13 mouse cellular contexts compared by ENCODE assay signal in the genomic region with DNA sequence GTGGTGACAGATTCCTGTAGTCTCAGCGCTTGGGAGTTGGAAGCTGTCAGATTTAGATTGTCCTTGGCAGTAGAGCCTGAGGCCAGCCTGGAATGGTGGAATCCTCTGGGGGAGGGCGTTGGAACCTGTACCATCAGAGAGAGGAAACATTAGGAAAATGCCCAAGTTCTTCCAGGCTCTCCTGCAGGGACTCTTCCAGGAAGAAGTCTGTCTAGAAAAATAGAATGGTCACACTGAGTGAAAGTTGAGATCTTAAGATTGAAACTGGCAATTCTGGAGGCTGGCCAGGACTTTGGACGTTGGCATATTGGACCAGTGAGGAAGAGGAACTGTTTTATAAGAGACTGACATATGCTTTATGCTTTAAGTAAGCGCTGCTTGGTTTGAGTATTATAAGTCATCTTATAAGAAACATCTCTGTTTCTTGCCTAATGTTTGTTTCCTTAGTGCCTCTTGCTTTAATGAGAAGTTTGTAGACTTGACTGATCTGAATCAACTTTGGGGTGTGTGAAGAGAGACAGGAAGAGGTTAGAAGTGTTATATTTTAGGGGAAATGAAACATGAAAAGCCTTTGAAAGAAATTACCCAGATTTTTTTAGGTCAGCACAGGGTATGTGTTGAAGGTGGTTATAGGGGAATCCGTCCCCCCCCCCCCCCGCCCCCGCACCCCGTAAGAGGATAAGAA. TPM values are rescaled to one million over a fixed set of nuclear protein-coding genes. Genes with fewer than 3 reads are reported as not detected.
DNase-seq lines count a peak whose midpoint lies in the region; ATAC-seq and TF ChIP-seq lines count a peak whose summit lies in the region.
"Had no signal": no experiment of that assay in that cellular context is flagged by ENCODE, and none has a peak within 500 bp of the region (broad histone marks: within the 10 kb centered on the region; RNA-seq: fewer than 3 reads in every experiment).

No protein-coding gene starts in this region.

- no peak overlapping the region for H3K4me3 ChIP-seq in lung, postnatal 0 days (ENCODE audit: low read depth, low read length)
- no peak overlapping the region for H3K4me3 ChIP-seq in neural tube, embryonic 15.5 days (replicated peaks)
- no peak overlapping the region for H3K4me3 ChIP-seq in midbrain, embryonic 10.5 days
- no peak overlapping the region for H3K4me3 ChIP-seq in forebrain, embryonic 12.5 days (replicated peaks)
- H3K4me3 ChIP-seq: embryonic facial prominence, embryonic 10.5 days; neural tube, embryonic 12.5 days had no signal

- no peak for ATAC-seq in lung, postnatal 0 days
- no peak for ATAC-seq in neural tube, embryonic 15.5 days (ENCODE audit: low FRiP score)
- no peak for ATAC-seq in forebrain, embryonic 12.5 days (ENCODE audit: low FRiP score)

- H3K27ac ChIP-seq in lung, postnatal 0 days (ENCODE audit: low read length), result no peak overlapping the region
- no peak overlapping the region for H3K27ac ChIP-seq in neural tube, embryonic 15.5 days (replicated peaks)
- H3K27ac ChIP-seq in midbrain, embryonic 10.5 days (replicated peaks), result no peak overlapping the region
- H3K27ac ChIP-seq in forebrain, embryonic 12.5 days, result no peak overlapping the region
- H3K27ac ChIP-seq: embryonic facial prominence, embryonic 10.5 days; neural tube, embryonic 12.5 days had no signal

- no peaks in the 10 kb centered on the region; the same call in 1 of the 2 replicates for H3K4me1 ChIP-seq in lung, postnatal 0 days (ENCODE audit: insufficient read depth, low read depth, low read length)
- peaks cover 13% of the 10 kb centered on the region for H3K4me1 ChIP-seq in neural tube, embryonic 15.5 days
- H3K4me1 ChIP-seq in midbrain, embryonic 10.5 days, result peaks cover 18% of the 10 kb centered on the region
- peaks cover 9% of the 10 kb centered on the region for H3K4me1 ChIP-seq in forebrain, embryonic 12.5 days
- H3K4me1 ChIP-seq: neural tube, embryonic 12.5 days had no signal

- H3K36me3 ChIP-seq in lung, postnatal 0 days (ENCODE audit: insufficient read depth, low read length), result no peaks in the 10 kb centered on the region
- H3K36me3 ChIP-seq in neural tube, embryonic 15.5 days, result no peaks in the 10 kb centered on the region
- H3K36me3 ChIP-seq in midbrain, embryonic 10.5 days, result no peaks in the 10 kb centered on the region
- no peaks in the 10 kb centered on the region for H3K36me3 ChIP-seq in forebrain, embryonic 12.5 days (replicated peaks)
- H3K36me3 ChIP-seq: embryonic facial prominence, embryonic 10.5 days; neural tube, embryonic 12.5 days had no signal

- no peak overlapping the region for H3K9ac ChIP-seq in lung, postnatal 0 days (replicated peaks; ENCODE audit: low read depth)
- H3K9ac ChIP-seq in neural tube, embryonic 15.5 days (replicated peaks), result 0 out of 2 replicates have a peak overlapping the region, but pooled peaks have one; percentile 10
- no peak overlapping the region for H3K9ac ChIP-seq in forebrain, embryonic 12.5 days
- H3K9ac ChIP-seq: neural tube, embryonic 12.5 days had no signal

- TF ChIP-seq CTCF in lung, postnatal 0 days (IDR thresholded peaks at IDR 0.05), result no peak

- no peaks in the 10 kb centered on the region for H3K27me3 ChIP-seq in lung, postnatal 0 days (replicated peaks; ENCODE audit: insufficient read depth, low read length)
- H3K27me3 ChIP-seq in neural tube, embryonic 15.5 days (replicated peaks), result no peaks in the 10 kb centered on the region
- no peaks in the 10 kb centered on the region for H3K27me3 ChIP-seq in midbrain, embryonic 10.5 days (ENCODE audit: low read depth, poor library complexity, severe bottlenecking)
- no peaks in the 10 kb centered on the region for H3K27me3 ChIP-seq in forebrain, embryonic 12.5 days
- H3K27me3 ChIP-seq: neural tube, embryonic 12.5 days had no signal

- H3K4me2 ChIP-seq in lung, postnatal 0 days (replicated peaks; ENCODE audit: low read depth, low read length), result peak overlapping the region; percentile 27; the same call in 1 of the 2 replicates
- H3K4me2 ChIP-seq in neural tube, embryonic 15.5 days, result peak overlapping the region; percentile 17; the same call in 1 of the 2 replicates
- H3K4me2 ChIP-seq in forebrain, embryonic 12.5 days, result no peak overlapping the region
- H3K4me2 ChIP-seq: neural tube, embryonic 12.5 days had no signal

- TF ChIP-seq EP300 in lung, postnatal 0 days (IDR thresholded peaks at IDR 0.05), result no peak

- peak; percentile 37 for DNase-seq in adrenal gland, postnatal 10 days
- no peak for DNase-seq in adrenal gland, postnatal 4 days (ENCODE audit: low spot score in 2 of 2)
- no peak for DNase-seq in lung, postnatal 0 days (ENCODE audit: low spot score)
- no peak for DNase-seq in lung, postnatal 10 days
- peak; percentile 11 to 21 for DNase-seq in cerebellum, postnatal 14 days
- DNase-seq in midbrain, embryonic 10.5 days (ENCODE audit: low spot score), result no peak
- DNase-seq: adrenal gland, postnatal 14 days; layer of hippocampus, adult 9-11 months; thymus, adult 18-20 months had no signal

- 75% methylated on average over 8 of the region's 8 CpGs for WGBS in lung, postnatal 0 days
- 90% methylated on average over 8 of the region's 8 CpGs for WGBS in neural tube, embryonic 15.5 days
- 94% methylated on average over 8 of the region's 8 CpGs for WGBS in midbrain, embryonic 10.5 days
- 89% methylated on average over 8 of the region's 8 CpGs for WGBS in forebrain, embryonic 12.5 days

- no peaks in the 10 kb centered on the region for H3K9me3 ChIP-seq in lung, postnatal 0 days (ENCODE audit: low read length)
- H3K9me3 ChIP-seq in neural tube, embryonic 15.5 days (replicated peaks), result no peaks in the 10 kb centered on the region
- no peaks in the 10 kb centered on the region for H3K9me3 ChIP-seq in midbrain, embryonic 10.5 days (replicated peaks)
- H3K9me3 ChIP-seq in forebrain, embryonic 12.5 days, result no peaks in the 10 kb centered on the region
- H3K9me3 ChIP-seq: embryonic facial prominence, embryonic 10.5 days; neural tube, embryonic 12.5 days had no signal

RNA-seq across cellular contexts. Expression of gene Uhrf1bp1l, which starts 2.6 kb away (rescaled TPM):
- total RNA-seq in adrenal gland, postnatal 10 days (2021), result 10 to 100 TPM; 47.1 to 52.6 TPM
- total RNA-seq in adrenal gland, postnatal 4 days (2021), result 10 to 100 TPM; 69.0 to 71.5 TPM
- 34.6 and 38.7 TPM in 2 replicates for polyA plus RNA-seq in lung, postnatal 0 days (2015; fragmentation: Nextera tagmentation; extraction: Ambion mirVana)
- 28.9 and 29.3 TPM in 2 replicates for polyA plus RNA-seq in neural tube, embryonic 15.5 days (2015; fragmentation: Nextera tagmentation; extraction: Ambion mirVana)
- polyA plus RNA-seq in midbrain, embryonic 10.5 days (2016; fragmentation: Nextera tagmentation; extraction: Ambion mirVana), result 28.5 and 31.4 TPM in 2 replicates
- polyA plus RNA-seq in forebrain, embryonic 12.5 days (2016; fragmentation: Nextera tagmentation; extraction: Ambion mirVana), result 36.9 and 42.2 TPM in 2 replicates

RNA-seq across cellular contexts. Expression of gene Actr6, which starts 15.3 kb away (rescaled TPM):
- total RNA-seq in adrenal gland, postnatal 10 days (2021), result 10 to 100 TPM; 20.6 to 24.5 TPM
- 10 to 100 TPM; 23.0 to 26.0 TPM for total RNA-seq in adrenal gland, postnatal 4 days (2021)
- polyA plus RNA-seq in lung, postnatal 0 days (2015; fragmentation: Nextera tagmentation; extraction: Ambion mirVana), result 20.3 TPM in 2 replicates
- polyA plus RNA-seq in neural tube, embryonic 15.5 days (2015; fragmentation: Nextera tagmentation; extraction: Ambion mirVana), result 58.6 and 67.6 TPM in 2 replicates
- polyA plus RNA-seq in midbrain, embryonic 10.5 days (2016; fragmentation: Nextera tagmentation; extraction: Ambion mirVana), result 37.2 and 41.3 TPM in 2 replicates
- polyA plus RNA-seq in forebrain, embryonic 12.5 days (2016; fragmentation: Nextera tagmentation; extraction: Ambion mirVana), result 45.0 and 45.2 TPM in 2 replicates

Comparison
In these comparisons a context has a peak if more than half of its experiments do, and no peak if none do; other contexts are left out.
1. DNase-seq: peak in adrenal gland, postnatal 10 days (single experiment) and cerebellum, postnatal 14 days (2 of 2); none in adrenal gland, postnatal 4 days (0 of 2), lung, postnatal 0 days (single experiment), lung, postnatal 10 days (single experiment) and midbrain, embryonic 10.5 days (single experiment).